Mouse (Mus musculus) liver, postnatal 0 days (tissue): ENCODE measurements around the gene Elk3.
A peak's percentile ranks its signal among the peaks of the same experiment; 100 is the strongest.

ENCODE experiments used
- CTCF ChIP-seq: sonication (generic); IDR thresholded peaks from 2 replicates; pipeline ENCODE4 v1.5.1; 2016; ENCODE audit warnings: antibody characterized with exemption, low read depth
- EP300 ChIP-seq: IDR thresholded peaks from 2 replicates; pipeline ENCODE4 v1.6.1; 2016; ENCODE audit warnings: antibody characterized with exemption, low read depth, mild to moderate bottlenecking

GRCm38 (mm10) chr10:93283258-93283657, 27.7 kb downstream of the Elk3 start:
- TF ChIP-seq CTCF (peak; percentile 62), EP300 (no peak)
